Mouse (Mus musculus): Measurements from ENCODE around the gene Hsd17b3. TPM values are rescaled to one million over a fixed set of nuclear protein-coding genes. Genes with fewer than 3 reads are reported as not detected.

Hsd17b3 gene
- polyA plus RNA-seq (2017; shearing (Covaris generic)) = not detected

DNA sequence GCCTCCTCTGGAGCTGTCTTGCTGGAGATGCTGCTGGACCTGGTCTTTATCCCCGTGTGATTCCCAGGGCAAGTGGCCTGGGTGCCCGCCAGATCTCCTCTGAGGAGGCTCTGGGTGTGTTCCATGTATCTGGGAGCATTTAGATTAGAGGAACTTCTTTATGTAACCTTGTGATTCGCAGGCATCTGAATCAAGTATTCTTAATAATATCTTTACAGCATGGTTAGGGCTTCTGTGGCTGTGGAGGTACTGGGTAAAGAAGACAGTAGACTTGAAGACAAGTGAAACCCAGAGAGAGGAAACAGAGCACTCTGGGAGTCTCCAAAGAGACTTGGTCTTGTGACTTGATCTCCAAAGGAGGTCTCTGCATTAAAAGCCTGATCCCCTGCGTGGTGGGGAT lies at the start of gene Hsd17b3:
TSS of gene Hsd17b3 (minus strand) at position 101 of the 400 bp plus-strand sequence.

DNA sequence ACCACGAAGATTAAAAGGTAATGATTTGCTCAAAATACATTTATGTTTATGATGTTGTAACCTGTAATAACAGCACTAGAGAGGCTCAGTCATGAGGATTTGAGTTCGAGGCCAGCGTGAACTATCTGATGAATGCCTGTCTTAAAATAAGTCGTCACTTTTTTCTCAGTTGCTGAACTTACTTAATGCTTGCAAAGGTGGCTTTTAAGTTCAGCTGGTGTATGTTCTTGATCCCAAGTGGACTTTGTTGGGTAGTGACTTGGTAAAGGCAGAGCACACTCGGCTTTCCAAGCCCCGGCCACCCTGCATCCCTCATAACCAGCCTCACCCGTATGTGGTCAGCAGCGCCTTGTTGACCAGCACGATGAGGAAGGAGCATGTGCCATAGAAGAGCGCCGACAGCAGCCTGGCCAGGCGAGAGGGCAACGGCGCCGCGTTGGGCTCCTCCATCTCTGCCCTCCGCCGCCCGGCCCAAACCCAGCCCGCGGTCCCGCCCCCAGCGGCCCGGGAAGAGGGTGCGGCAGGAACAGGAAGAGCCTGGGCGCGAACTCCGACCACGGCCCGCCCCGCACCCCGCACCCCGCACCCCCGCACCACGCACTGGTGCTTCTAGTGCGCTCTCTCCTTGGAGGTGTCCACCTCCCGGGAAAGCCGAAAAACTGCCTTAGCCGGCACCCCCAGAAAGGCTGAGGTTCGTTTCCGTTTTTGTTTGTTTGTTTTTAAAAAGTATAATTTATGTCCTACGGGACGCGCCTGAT lies 40.0 kb upstream of the Hsd17b3 start, which contains the start of gene Slc35d2:
TSS of gene Slc35d2 (minus strand) at position 511 of the 758 bp plus-strand sequence.

Other genes starting within 250 kb of the Hsd17b3 start
- 31.5 TPM for gene Slc35d2, start 40.1 kb upstream of the Hsd17b3 start, polyA plus RNA-seq (2017; shearing (Covaris generic))
- gene Zfp367, start 64.0 kb upstream of the Hsd17b3 start, polyA plus RNA-seq (2017; shearing (Covaris generic)) = 8.1 TPM
- gene Habp4, start 72.6 kb upstream of the Hsd17b3 start, polyA plus RNA-seq (2017; shearing (Covaris generic)) = 3.4 TPM
- 6.8 TPM for gene Cdc14b, start 186.1 kb upstream of the Hsd17b3 start, polyA plus RNA-seq (2017; shearing (Covaris generic))
- gene Aaed1, start 223.5 kb upstream of the Hsd17b3 start, polyA plus RNA-seq (2017; shearing (Covaris generic)) = 8.6 TPM

All from inflammation-experienced regulatory T-cells, adult 16 weeks (primary cell).